Mouse (Mus musculus) heart, adult 2 months (tissue): ENCODE measurements around the gene Opa3.

Experiments
- CTCF ChIP-seq: fragments of 200-600 bp; IDR thresholded peaks from 2 replicates; pipeline ENCODE4 v1.8.1; 2022; ENCODE audit warnings: antibody characterized with exemption, mild to moderate bottlenecking, moderate library complexity
- EP300 ChIP-seq: fragments of 200-500 bp; IDR thresholded peaks from 2 replicates; pipeline ENCODE4 v1.6.1; 2011; ENCODE audit warnings: low read depth, low read length, control low read depth; ENCODE audit not compliant: insufficient read depth
- POLR2A ChIP-seq: fragments of 200-500 bp; IDR thresholded peaks from 2 replicates; pipeline ENCODE4 v1.6.1; 2011; ENCODE audit warnings: mild to moderate bottlenecking, low read depth, low read length, control low read depth; ENCODE audit not compliant: insufficient read depth

DNA sequence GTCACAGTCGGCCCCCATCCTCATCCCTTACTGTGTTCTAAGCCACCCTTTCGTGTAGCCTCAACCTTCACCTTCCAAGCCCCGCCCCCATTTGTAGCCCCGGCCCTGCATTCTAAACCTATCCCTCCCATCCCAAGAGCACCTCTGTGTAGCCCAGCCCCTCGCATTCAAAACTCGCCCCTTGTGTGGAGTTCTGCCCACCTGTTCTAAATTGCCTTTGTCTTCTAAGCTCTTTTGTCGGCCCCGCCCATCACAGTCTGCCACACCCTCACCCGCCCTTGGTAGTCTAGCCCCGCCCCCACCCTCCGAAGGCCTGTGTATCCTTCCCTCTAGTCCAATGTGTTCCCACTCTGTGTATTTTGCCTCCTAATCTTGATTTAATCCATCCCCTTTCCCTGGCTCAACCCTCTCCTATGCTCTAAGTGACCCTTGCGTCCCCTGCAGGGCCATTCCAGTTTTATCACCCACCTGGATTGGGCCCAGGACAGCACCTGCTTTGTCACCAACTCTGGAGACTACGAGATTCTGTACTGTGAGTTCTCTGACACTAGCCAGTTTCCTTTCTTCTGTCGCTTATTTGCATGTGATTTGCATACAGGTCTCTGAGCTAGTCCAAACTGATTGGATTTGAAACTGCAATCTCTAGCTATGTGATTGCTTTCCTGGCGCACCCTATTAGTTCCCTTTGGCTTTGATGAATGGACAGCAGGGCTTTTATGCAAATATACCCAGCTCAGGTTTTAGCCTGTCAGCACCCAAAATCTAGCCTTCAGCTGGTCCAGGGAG is 25.9 kb upstream of the Opa3 start:
- TF ChIP-seq POLR2A (no peak), CTCF (no peak), EP300 (no peak)
